Mouse (Mus musculus) embryonic facial prominence, embryonic 12.5 days (tissue): ENCODE measurements at regions not wholly inside any gene's neighbourhood (a gene's known extent, or its start where the extent isn't known, plus 50 kb on each side); places are given as distances from the start of the nearest gene placed in this dataset.

Experiments used
- ATAC-seq: fragments of 200-750 bp; cut with Nextera tagmentation; 2 replicates; pipeline ENCODE4 v1.8.0; 2017; ENCODE audit not compliant: insufficient number of reproducible peaks, insufficient read depth, low FRiP score, low TSS enrichment
- H3K27ac ChIP-seq: fragments of 300-500 bp; sonication (generic); 2 replicates; pipeline ENCODE4 v1.5.1; 2016; ENCODE audit warnings: mild to moderate bottlenecking
- H3K27me3 ChIP-seq: fragments of 300-500 bp; sonication (generic); 2 replicates; pipeline ENCODE4 v1.6.1; 2016; ENCODE audit warnings: mild to moderate bottlenecking, moderate library complexity
- H3K36me3 ChIP-seq: fragments of 300-500 bp; sonication (generic); 2 replicates; pipeline ENCODE4 v1.6.1; 2016; ENCODE audit warnings: mild to moderate bottlenecking
- H3K4me1 ChIP-seq: fragments of 300-500 bp; sonication (generic); 2 replicates; pipeline ENCODE4 v1.6.1; 2016
- H3K4me2 ChIP-seq: fragments of 300-500 bp; sonication (generic); replicated peaks from 2 replicates; pipeline ENCODE4 v1.6.1; 2016; ENCODE audit warnings: mild to moderate bottlenecking, moderate library complexity
- H3K4me3 ChIP-seq: fragments of 300-500 bp; sonication (generic); 2 replicates; pipeline ENCODE4 v1.5.1; 2016; ENCODE audit warnings: mild to moderate bottlenecking
- H3K9ac ChIP-seq: fragments of 300-500 bp; sonication (generic); 2 replicates; pipeline ENCODE4 v1.6.1; 2016; ENCODE audit warnings: mild to moderate bottlenecking, moderate library complexity
- H3K9me3 ChIP-seq: fragments of 300-500 bp; sonication (generic); 2 replicates; pipeline ENCODE4 v1.6.1; 2016; ENCODE audit warnings: mild to moderate bottlenecking, moderate library complexity
- WGBS: fragments of 180-500 bp; shearing (Covaris S2); methylation state at CpG from one replicate; pipeline ENCODE4 v1.1.7; 2016; 5-methylcytosine and 5-hydroxymethylcytosine counted together

GRCm38 (mm10) chr12:95937705-95938104 lies 245.7 kb downstream of the Flrt2 start:
- Histone ChIP-seq H3K4me2 (no peak overlapping the region), H3K9me3 (no peaks in the 10 kb centered on the region), H3K4me1 (no peaks in the 10 kb centered on the region), H3K27ac (no peak overlapping the region), H3K27me3 (no peaks in the 10 kb centered on the region), H3K4me3 (no peak overlapping the region), H3K9ac (no peak overlapping the region), H3K36me3 (no peaks in the 10 kb centered on the region)
- no peak for ATAC-seq
- 77% methylated on average over 4 of the region's 4 CpGs for WGBS

- 82% methylated on average over 1 of the region's 1 CpGs for WGBS
- Histone ChIP-seq H3K4me1 (no peaks in the 10 kb centered on the region), H3K4me2 (no peak overlapping the region), H3K36me3 (no peaks in the 10 kb centered on the region), H3K9me3 (no peaks in the 10 kb centered on the region), H3K4me3 (no peak overlapping the region), H3K9ac (no peak overlapping the region), H3K27me3 (no peaks in the 10 kb centered on the region), H3K27ac (no peak overlapping the region)
- ATAC-seq, result no peak
Measured at GRCm38 (mm10) chr12:95940465-95941012, 248.5 kb downstream of the Flrt2 start.

GRCm38 (mm10) chr12:95959786-95960504 lies 267.9 kb downstream of the Flrt2 start:
- H3K9ac ChIP-seq, result no peak overlapping the region
- H3K27ac ChIP-seq, result no peak overlapping the region
- no peaks in the 10 kb centered on the region for H3K4me1 ChIP-seq
- H3K4me3 ChIP-seq, result no peak overlapping the region
- H3K36me3 ChIP-seq, result no peaks in the 10 kb centered on the region
- H3K9me3 ChIP-seq, result no peaks in the 10 kb centered on the region
- H3K4me2 ChIP-seq, result no peak overlapping the region
- ATAC-seq, result no peak
- no peaks in the 10 kb centered on the region for H3K27me3 ChIP-seq
- 49% methylated on average over 6 of the region's 6 CpGs for WGBS

GRCm38 (mm10) chr12:95960505-95960871 lies 268.5 kb downstream of the Flrt2 start:
- Histone ChIP-seq H3K4me3 (no peak overlapping the region), H3K36me3 (no peaks in the 10 kb centered on the region), H3K9ac (no peak overlapping the region), H3K27ac (no peak overlapping the region), H3K27me3 (no peaks in the 10 kb centered on the region), H3K4me2 (no peak overlapping the region), H3K9me3 (no peaks in the 10 kb centered on the region), H3K4me1 (no peaks in the 10 kb centered on the region)
- ATAC-seq, result no peak
- WGBS, result 26% methylated on average over 3 of the region's 3 CpGs

- no peaks in the 10 kb centered on the region for H3K4me1 ChIP-seq
- H3K4me2 ChIP-seq, result no peak overlapping the region
- H3K9ac ChIP-seq, result no peak overlapping the region
- H3K4me3 ChIP-seq, result no peak overlapping the region
- ATAC-seq, result no peak
- H3K9me3 ChIP-seq, result no peaks in the 10 kb centered on the region
- H3K27me3 ChIP-seq, result no peaks in the 10 kb centered on the region
- no peak overlapping the region for H3K27ac ChIP-seq
- H3K36me3 ChIP-seq, result no peaks in the 10 kb centered on the region
- 32% methylated on average over 4 of the region's 4 CpGs for WGBS
Measured at GRCm38 (mm10) chr12:95962817-95963216, 270.8 kb downstream of the Flrt2 start.

- 66% methylated on average over 5 of the region's 5 CpGs for WGBS
- H3K9me3 ChIP-seq, result no peaks in the 10 kb centered on the region
- ATAC-seq, result no peak
Measured at GRCm38 (mm10) chr12:95988669-95989288, 296.8 kb downstream of the Flrt2 start.

GRCm38 (mm10) chr12:95994963-95995362 lies 302.9 kb downstream of the Flrt2 start:
- ATAC-seq, result no peak
- H3K4me3 ChIP-seq, result no peak overlapping the region
- WGBS, result 56% methylated on average over 2 of the region's 2 CpGs
- 0 out of 2 replicates have a peak, but pooled peaks cover 12% of the 10 kb centered on the region for H3K4me1 ChIP-seq
- no peak overlapping the region for H3K27ac ChIP-seq
- H3K36me3 ChIP-seq, result no peaks in the 10 kb centered on the region
- no peak overlapping the region for H3K9ac ChIP-seq
- no peaks in the 10 kb centered on the region for H3K27me3 ChIP-seq
- no peak overlapping the region for H3K4me2 ChIP-seq
- H3K9me3 ChIP-seq, result no peaks in the 10 kb centered on the region

More at GRCm38 (mm10) chr12:95988669-95989288, 296.8 kb downstream of the Flrt2 start:
- Histone ChIP-seq H3K27ac (no peak overlapping the region), H3K4me1 (no peaks in the 10 kb centered on the region), H3K36me3 (no peaks in the 10 kb centered on the region), H3K4me3 (no peak overlapping the region), H3K9ac (no peak overlapping the region), H3K27me3 (no peaks in the 10 kb centered on the region), H3K4me2 (no peak overlapping the region)

GRCm38 (mm10) chr12:96030180-96030579 lies 338.2 kb downstream of the Flrt2 start:
- H3K4me2 ChIP-seq, result no peak overlapping the region
- H3K4me1 ChIP-seq, result no peaks in the 10 kb centered on the region
- H3K27ac ChIP-seq, result no peak overlapping the region
- no peak overlapping the region for H3K9ac ChIP-seq
- no peaks in the 10 kb centered on the region for H3K27me3 ChIP-seq
- WGBS, result 27% methylated on average over 1 of the region's 1 CpGs
- H3K9me3 ChIP-seq, result no peaks in the 10 kb centered on the region
- no peak for ATAC-seq
- no peaks in the 10 kb centered on the region for H3K36me3 ChIP-seq
- H3K4me3 ChIP-seq, result no peak overlapping the region

GRCm38 (mm10) chr12:96075365-96075764 lies 383.3 kb downstream of the Flrt2 start:
- no peak overlapping the region for H3K4me2 ChIP-seq
- no peak overlapping the region for H3K4me3 ChIP-seq
- no peaks in the 10 kb centered on the region for H3K9me3 ChIP-seq
- no peaks in the 10 kb centered on the region for H3K4me1 ChIP-seq
- H3K27ac ChIP-seq, result no peak overlapping the region
- H3K9ac ChIP-seq, result no peak overlapping the region
- no peaks in the 10 kb centered on the region for H3K27me3 ChIP-seq
- no peak for ATAC-seq
- no peaks in the 10 kb centered on the region for H3K36me3 ChIP-seq
- WGBS, result 82% methylated on average over 4 of the region's 4 CpGs

GRCm38 (mm10) chr12:96090995-96091394 lies 399.0 kb downstream of the Flrt2 start:
- H3K36me3 ChIP-seq, result no peaks in the 10 kb centered on the region
- H3K27me3 ChIP-seq, result no peaks in the 10 kb centered on the region
- H3K9ac ChIP-seq, result no peak overlapping the region
- H3K4me1 ChIP-seq, result no peaks in the 10 kb centered on the region
- ATAC-seq, result no peak
- no peak overlapping the region for H3K27ac ChIP-seq
- no peaks in the 10 kb centered on the region for H3K9me3 ChIP-seq
- H3K4me2 ChIP-seq, result no peak overlapping the region
- WGBS, result 93% methylated on average over 2 of the region's 2 CpGs
- no peak overlapping the region for H3K4me3 ChIP-seq

GRCm38 (mm10) chr12:96106254-96106653 lies 414.2 kb downstream of the Flrt2 start:
- no peak overlapping the region for H3K9ac ChIP-seq
- H3K27ac ChIP-seq, result no peak overlapping the region
- no peaks in the 10 kb centered on the region for H3K9me3 ChIP-seq
- no peak overlapping the region for H3K4me3 ChIP-seq
- 78% methylated on average over 1 of the region's 1 CpGs for WGBS
- no peak overlapping the region for H3K4me2 ChIP-seq
- H3K36me3 ChIP-seq, result no peaks in the 10 kb centered on the region
- no peak for ATAC-seq
- no peaks in the 10 kb centered on the region for H3K4me1 ChIP-seq
- no peaks in the 10 kb centered on the region for H3K27me3 ChIP-seq

- ATAC-seq, result no peak
- WGBS, result 62% methylated on average over 3 of the region's 3 CpGs
Measured at GRCm38 (mm10) chr12:96114727-96115379, 422.8 kb downstream of the Flrt2 start.

More at GRCm38 (mm10) chr12:96114727-96115379, 422.8 kb downstream of the Flrt2 start:
- Histone ChIP-seq H3K9me3 (no peaks in the 10 kb centered on the region), H3K4me2 (no peak overlapping the region), H3K4me3 (no peak overlapping the region), H3K36me3 (no peaks in the 10 kb centered on the region), H3K27ac (no peak overlapping the region), H3K9ac (no peak overlapping the region), H3K4me1 (no peaks in the 10 kb centered on the region), H3K27me3 (no peaks in the 10 kb centered on the region)
